Mouse (Mus musculus): Measurements from ENCODE around the gene Polr3g. TPM values are rescaled to one million over a fixed set of nuclear protein-coding genes. Genes with fewer than 3 reads are reported as not detected.
"Not testable (repeated sequence)": the region's sequence is repeated elsewhere in the genome, so short reads cannot be mapped to it uniquely, and the experiment has no call there.

The Polr3g gene
- 1 to 10 TPM; 2.5 to 3.9 TPM for total RNA-seq (2021)
- long read RNA-seq, experiment 1, partial matches to known transcripts: 0 of 2 reads
- long read RNA-seq, experiment 1, other reads (novel, unspliced or antisense): 1 of 2 reads
- long read RNA-seq, experiment 2, partial matches to known transcripts: 0 of 1 reads
- long read RNA-seq, experiment 2, other reads (novel, unspliced or antisense): 1 of 1 reads

DNA sequence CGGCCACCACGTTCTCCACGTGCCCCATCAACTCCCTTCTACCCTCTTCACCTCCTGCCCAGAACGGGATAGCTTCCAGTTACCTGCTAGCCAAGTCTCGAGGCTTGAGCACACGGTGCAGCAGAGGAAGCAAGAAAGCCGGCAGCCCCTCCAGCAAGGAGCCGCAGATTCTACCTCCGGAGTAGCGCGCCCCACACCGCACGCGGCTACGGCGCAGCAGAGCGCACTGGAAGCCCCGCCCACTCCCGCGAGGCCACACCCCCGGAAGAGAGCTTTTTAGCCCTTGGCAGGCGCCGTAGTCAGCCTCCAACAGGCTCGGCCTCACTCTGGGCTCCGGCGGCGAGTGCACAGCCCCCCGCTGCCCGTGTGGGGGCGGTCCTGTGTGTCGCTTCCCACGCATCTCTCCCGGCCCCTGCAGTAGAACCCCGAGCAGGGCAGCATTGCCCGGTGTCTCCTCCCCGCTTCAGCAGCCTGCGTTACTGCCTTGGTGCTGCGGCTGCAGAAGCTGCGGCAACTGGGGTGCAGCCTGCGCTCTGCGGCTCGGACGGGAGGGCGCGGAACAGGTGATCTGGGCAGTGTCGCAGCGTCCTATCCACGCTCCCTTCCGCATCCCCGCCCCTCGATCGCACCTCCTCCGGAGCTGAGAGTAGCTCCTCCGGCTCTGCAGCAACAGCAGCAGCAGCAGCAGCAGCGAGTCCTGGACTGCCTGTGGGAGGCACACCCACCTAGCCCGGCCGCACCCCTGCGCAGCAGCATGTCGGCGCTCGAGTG, at the start of gene Polr3g, which contains the start of gene Mblac2:
TSS of gene Polr3g (minus strand) at position 239 of the 771 bp plus-strand sequence.
TSS of gene Mblac2 (plus strand) at position 567 of the 771 bp plus-strand sequence.
- peak; percentile 96 for DNase-seq (ENCODE audit: low spot score in 2 of 2)
- intact Hi-C loops (cut with DNase I): loop anchor here (5.0 kb wide), 2 partner anchors 51 to 54 kb away; partner anchors contain the start of gene Lysmd3

DNA sequence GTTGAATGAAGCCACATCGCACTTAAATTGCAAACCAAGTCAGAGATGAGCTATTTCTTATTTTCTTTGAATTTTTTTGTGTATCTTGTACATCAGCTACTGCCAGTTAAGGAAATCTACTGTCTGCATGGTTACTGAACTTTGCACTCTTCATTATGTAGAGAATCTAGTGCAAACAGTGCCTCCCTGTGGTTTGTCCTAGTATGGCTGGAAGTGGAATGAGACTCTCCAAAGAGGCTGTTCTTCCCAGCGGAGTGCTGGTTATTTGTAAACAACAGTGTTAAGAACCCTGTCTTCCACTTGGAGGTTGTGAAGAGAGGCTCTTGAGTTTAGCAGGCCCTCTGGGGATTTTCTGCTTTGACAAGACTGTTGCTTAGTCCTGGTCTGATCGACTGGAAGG, 49.6 kb upstream of the Polr3g start:
- intact Hi-C loops (cut with DNase I): loop anchor here (1.0 to 10.0 kb wide), 5 partner anchors 48 to 1894 kb away; partner anchors contain the start of genes Mblac2 and Polr3g
- DNase-seq (ENCODE audit: low spot score in 2 of 2): peak; percentile 45 to 56

DNA sequence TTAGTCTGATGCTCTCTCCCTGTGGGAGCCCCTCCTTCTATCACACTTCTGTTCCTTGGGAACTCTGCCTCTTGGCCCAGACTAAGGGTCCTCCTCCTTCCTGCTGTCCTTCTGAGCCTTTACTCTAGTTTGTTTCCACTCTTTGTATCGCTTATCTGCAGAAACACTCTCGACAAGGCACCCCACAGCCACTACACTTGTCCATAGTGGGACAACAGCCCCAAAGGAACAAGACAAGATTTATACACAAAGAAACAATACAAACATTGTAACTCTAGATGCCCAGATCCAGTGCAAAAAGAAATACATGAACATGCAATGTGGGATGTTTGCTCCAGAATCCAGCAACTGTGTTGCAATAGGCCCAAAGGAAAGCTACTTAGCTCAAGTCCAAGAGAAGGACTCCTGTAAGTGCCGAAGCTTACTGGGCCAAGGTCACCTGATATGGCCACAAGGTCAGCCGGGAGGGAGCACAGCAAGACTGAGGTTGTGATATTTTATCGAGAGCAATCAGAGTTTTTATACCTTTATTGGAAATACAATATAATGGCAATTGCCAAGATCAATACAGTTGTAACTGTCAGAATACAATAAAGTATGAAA, 46.3 kb upstream of the Polr3g start:
- intact Hi-C loops (cut with DNase I): no loop called here
- no peak for DNase-seq (ENCODE audit: low spot score in 2 of 2)

DNA sequence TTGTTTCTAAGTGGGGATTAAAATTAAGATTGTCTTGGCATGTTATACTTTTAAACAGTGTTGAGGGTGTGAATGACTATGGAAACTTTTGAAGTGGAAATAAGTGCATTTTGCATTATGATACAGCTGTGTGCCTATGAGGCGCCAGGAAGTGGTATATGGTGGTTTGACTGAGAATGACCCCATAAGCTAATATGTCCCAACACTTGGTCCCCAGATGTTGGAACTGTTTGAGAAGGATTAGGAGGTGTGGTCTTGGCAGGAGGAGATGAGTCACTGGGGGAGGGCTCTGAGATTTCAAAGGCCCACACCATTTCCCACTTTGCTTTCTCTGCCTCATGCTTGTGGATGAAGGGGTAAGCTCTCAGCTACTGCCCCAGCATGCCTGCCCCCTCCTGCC, 44.5 kb upstream of the Polr3g start:
- intact Hi-C loops (cut with DNase I): no loop called here

DNA sequence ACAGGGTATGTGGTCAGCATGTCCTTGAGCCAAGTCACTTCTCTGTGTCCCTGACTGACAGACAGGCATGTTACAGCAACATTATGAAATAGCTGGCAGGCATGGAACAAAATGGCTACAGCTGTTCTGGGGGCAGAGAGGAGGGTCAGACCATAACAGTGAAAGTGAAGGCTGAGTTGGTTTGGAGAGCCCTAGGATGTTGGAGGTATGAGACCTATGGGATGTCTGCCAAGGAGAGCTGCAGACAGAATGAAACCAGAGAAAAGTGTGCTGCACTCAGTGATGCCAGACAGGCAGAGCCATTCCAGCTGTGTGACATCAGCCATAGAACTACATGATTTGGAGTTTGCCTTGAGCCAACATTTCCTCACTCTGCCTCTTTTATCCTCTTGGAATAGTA, 44.1 kb upstream of the Polr3g start:
- no peak for DNase-seq (ENCODE audit: low spot score in 2 of 2)
- intact Hi-C loops (cut with DNase I): no loop called here

More for the DNA sequence above, 44.5 kb upstream of the Polr3g start:
- no peak for DNase-seq (ENCODE audit: low spot score in 2 of 2)

DNA sequence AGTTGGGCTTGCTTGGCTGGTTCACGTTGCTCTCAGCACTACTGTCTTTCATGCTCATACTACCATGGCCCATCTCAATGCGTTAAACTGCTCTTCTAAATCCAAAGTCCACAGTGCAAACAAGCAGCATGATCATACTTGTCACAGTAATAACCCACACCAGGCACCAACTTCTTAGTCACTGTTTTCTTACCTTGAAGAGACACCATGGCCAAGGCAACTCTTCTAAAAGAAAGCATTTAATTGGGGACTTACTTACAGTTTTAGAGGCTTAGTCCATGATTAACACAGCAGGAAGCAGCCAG, 33.2 kb upstream of the Polr3g start:
- intact Hi-C loops (cut with DNase I): no loop called here
- DNase-seq (ENCODE audit: low spot score in 2 of 2): no peak

DNA sequence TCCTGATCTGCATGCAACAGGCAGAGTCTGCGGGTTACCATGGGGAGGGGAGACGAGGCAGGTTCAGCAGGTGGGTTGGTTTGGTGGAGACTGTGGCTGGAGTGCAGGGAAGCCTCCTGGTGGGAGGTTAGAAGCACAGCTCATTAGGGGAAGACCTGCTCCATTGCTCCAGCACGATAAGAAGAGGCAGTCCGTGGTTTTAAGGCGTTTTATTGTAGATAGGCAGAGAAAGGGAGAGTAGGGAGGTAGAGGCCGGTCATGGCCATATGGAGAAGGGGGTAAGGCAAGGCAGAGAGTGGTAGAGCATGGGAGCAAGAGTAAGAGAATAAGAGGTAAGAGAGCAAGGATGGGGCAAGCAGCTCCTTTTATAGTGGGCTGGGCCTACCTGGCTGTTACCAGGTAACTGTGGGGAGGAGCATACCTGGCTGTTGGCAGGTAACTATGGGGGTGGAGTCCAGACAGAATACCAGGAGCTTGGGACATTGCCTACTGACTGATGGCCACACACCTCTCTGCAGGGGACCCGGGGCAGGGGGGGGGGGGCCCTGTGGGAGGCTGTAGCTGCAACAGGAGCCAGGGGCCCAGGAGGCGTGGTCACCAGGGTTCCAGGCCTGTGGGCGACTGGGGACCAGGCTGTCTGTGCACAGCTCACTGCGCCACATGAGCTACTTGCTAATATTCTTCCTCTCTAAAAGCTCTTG, 32.7 kb upstream of the Polr3g start:
- intact Hi-C loops (cut with DNase I): no loop called here
- DNase-seq (ENCODE audit: low spot score in 2 of 2): no peak

DNA sequence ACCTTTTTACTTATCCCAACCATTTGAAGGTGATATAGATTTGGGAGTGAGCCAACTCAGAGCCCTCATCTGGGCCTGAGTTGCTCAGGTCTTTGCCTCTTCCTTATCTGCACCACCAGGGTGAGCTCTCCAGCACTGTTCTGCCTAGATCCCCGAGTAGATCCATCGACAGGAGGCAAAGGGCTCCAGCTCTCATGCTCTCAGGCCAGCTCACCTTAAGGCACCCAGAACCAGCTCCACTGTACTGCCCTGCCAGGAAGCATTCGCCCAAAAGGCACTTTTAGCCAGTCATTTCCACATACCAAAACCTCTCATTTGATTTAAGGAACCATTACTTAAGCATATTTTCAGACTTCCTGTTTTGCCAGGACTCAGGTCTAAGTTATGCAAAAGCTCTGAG, 30.1 kb upstream of the Polr3g start:
- intact Hi-C loops (cut with DNase I): no loop called here
- DNase-seq (ENCODE audit: low spot score in 2 of 2): no peak

DNA sequence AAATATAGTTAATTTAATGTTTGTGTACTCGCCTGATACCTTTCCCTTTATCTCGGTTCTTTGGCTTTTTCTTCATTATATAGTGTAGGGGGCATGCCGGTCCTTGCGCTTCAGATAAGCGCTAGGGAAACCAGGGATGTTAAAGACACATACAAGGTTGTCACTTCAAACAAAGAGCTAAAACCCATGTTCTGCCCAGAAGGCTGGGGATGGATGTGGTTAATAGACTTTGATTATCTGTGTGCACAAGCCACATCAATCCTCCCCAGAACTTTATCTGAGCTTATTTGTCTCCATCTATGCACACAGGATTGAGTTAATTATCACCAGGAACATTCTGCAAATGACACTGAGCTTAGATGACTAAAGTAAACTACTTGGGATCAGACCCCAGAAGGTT, 25.8 kb upstream of the Polr3g start:
- intact Hi-C loops (cut with DNase I): no loop called here
- DNase-seq (ENCODE audit: low spot score in 2 of 2): no peak

DNA sequence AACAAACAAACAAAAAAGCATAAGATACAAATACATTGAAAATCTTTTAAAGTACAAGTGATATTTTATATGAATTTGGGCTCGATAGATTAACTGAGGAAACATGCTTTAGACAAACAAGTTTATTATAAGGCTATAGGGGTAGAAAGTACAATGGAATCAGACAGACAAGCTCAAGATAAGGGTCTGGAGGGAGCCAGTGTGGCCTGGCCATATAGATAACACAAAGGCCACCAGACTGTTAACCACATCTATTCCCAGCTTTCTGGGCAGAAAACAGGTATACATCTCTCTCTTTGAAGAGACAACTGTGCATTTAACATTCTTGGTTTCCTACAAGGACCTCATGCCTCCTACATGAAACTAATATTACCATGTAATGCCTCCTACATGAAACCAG, 19.5 kb upstream of the Polr3g start:
- no peak for DNase-seq (ENCODE audit: low spot score in 2 of 2)
- intact Hi-C loops (cut with DNase I): no loop called here

DNA sequence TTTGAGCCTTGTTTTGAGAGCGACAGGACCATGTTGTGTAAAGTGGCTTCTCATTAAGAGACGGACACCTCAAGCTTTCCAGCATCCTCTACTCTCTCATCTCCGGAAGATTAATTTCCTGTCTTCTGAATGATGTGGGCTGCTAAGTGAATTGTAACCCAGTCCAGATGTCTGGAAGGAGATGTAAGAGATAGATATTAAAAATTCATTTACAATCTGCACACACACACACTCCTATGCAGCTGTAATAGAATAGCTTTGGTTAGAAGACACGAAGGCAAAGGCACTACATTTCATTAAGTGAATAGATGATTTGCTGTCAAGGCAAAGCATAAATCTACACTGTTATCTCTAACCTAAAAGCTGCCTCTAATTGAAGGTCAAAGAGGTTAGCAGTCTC, 18.3 kb upstream of the Polr3g start:
- DNase-seq (ENCODE audit: low spot score in 2 of 2): no peak
- intact Hi-C loops (cut with DNase I): no loop called here

DNA sequence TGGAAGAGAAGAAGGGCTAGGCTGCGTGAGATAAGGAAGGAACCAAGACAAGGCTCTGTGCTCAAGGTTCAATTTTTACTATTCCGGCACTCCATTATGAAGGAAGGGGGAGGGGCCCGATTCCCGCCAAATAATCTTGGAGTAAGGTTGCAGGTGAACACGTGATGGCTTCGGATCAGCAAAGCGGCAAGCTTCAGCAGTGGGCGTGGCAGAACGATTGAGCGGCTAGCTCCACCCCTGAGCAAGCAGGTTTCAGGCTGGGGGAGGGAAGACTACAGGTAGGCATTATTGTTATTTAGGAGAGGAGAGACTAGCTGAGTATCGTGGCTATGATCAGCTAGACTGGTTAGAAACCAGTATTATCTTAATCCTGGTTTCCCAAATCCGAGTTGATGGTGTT, 17.3 kb upstream of the Polr3g start:
- DNase-seq (ENCODE audit: low spot score in 2 of 2); intact Hi-C loops (cut with DNase I): not testable (repeated sequence)

DNA sequence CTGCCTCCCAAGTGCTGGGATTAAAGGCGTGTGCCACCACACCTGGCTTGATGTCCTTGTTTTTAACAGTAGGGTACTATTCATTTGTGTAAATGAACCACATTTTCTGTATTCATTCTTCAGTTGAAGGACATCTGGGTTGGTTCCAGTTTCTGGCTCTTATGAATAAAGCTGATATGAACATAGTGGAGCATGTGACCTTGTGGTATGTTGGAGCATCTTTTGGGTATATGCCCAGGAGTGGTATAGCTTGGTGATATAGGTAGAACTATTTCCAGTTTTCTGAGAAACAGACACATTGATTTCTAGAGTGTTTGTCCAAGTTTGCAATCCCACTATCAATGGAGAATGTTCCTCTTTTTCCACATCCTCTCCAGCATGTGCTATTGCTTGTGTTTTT, 3.1 kb upstream of the Polr3g start:
- no peak for DNase-seq (ENCODE audit: low spot score in 2 of 2)
- intact Hi-C loops (cut with DNase I): loop anchor here (5.0 kb wide), 2 partner anchors 48 to 57 kb away; partner anchors contain the start of gene Lysmd3

DNA sequence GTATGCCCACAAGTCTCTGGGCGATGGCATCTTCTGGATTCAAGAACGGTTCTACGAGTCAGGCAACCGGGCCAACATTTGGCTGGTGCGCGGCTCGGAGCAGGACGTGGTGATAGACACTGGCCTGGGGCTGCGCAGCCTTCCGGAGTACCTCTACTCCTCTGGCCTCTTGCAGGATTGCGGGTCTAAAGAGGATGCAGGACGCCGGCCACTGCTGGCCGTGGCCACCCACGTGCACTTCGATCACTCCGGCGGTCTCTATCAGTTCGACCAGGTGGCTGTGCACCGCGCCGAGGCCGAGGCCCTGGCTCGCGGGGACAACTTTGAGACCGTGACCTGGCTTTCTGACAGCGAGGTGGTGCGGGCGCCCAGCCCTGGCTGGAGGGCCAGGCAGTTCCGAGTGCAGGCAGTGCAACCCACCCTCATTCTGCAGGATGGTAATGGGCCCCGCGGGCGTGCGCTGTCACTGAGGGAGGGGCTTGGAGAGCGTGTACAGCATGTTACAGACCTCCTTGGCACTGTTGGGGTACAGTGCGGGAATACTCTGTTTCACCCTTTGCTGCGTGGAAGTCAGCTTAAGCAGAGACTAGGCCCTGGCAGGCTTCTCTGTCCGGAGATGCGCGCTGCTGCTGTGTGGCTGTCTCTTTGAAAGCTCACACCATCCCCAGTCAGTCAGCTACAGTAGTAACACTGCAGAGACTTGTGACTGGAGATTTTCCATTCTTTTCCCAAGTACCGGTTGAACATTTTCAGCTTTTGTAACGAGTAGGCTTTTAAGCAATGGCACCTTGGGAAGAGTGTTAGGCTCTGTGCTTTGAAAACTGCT, 946 bp upstream of the Polr3g start:
- peak; percentile 32 to 60 for DNase-seq (ENCODE audit: low spot score in 2 of 2)
- intact Hi-C loops (cut with DNase I): loop anchor here (5.0 kb wide), 2 partner anchors 51 to 54 kb away; partner anchors contain the start of gene Lysmd3

DNA sequence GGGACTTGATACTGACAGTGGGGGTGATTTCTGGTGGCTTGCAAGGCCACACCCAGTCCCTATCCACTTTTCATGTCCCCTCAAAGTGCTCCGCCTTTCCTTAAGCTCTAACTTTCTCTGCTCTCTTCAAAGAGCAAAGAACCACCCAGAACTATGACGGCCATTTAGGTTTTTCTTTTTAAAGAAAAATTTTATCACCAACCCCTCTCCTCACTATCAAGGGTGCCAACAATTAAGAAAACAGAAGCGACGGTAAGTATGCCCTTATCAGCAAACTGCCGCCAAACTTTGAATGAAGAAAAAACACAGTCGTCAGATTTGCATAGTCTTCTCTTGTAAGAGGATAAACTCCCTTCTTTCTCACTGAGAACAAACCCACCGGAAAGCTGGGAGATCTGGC, 547 bp downstream of the Polr3g start:
- DNase-seq (ENCODE audit: low spot score in 2 of 2): no peak
- intact Hi-C loops (cut with DNase I): loop anchor here (5.0 kb wide), 2 partner anchors 52 to 53 kb away; partner anchors contain the start of gene Lysmd3

DNA sequence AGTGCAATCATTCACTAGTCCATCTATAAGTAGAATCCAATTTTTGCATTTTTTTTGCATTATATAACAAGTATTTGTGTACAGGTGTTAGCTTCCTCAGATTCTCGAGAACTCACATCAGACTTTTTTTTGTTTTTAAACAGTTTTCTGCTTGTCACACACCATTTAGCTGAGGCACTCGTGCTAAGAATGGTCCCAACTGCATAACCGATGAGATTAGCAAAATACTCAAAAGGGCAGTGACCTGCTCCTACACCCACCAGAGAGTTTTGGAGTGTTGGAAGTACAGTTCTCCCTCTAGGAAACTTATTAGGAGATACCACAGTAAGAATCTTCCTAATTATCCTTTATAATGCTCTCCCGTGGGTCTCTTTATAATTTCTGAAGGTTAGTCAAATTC, 1.0 kb downstream of the Polr3g start:
- no peak for DNase-seq (ENCODE audit: low spot score in 2 of 2)
- intact Hi-C loops (cut with DNase I): loop anchor here (5.0 kb wide), 2 partner anchors 52 to 53 kb away; partner anchors contain the start of gene Lysmd3

DNA sequence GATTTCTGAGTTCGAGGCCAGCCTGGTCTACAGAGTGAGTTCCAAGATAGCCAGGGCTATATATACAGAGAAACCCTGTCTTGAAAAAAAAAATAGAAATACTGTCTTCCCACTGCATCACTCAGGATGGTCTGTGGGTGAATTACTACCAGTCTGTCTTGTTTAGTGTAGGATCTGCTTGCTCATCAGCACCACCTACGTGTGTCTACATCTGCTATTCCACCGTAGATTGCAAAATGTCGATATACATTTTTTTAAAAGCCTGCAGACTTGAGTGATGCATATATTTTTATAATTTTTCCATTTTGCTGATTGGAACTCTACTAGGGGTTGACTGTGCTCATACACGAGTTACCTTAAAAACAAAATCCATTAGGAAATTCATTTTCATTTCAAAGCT, 4.5 kb downstream of the Polr3g start:
- no peak for DNase-seq (ENCODE audit: low spot score in 2 of 2)
- intact Hi-C loops (cut with DNase I): no loop called here

DNA sequence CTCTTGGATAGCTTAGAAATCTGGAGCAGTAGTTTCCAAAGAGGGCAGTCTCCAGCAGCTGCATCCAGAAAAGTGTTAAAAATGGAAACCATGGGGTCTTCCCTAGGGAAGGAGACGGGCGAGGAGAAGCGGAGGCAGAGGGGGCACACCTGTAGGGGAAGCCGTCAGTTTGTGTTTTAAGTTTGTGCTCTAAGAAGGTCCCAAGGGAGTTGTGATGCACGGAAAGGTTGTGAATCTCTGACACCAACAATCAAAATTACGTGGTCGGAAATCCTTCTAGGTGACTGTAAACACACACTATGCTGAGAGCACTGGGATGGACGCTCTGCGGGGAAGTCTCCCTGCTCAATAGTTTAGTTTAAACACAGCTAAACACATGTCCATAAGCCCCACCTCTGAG, 7.2 kb downstream of the Polr3g start:
- intact Hi-C loops (cut with DNase I): no loop called here
- no peak for DNase-seq (ENCODE audit: low spot score in 2 of 2)

DNA sequence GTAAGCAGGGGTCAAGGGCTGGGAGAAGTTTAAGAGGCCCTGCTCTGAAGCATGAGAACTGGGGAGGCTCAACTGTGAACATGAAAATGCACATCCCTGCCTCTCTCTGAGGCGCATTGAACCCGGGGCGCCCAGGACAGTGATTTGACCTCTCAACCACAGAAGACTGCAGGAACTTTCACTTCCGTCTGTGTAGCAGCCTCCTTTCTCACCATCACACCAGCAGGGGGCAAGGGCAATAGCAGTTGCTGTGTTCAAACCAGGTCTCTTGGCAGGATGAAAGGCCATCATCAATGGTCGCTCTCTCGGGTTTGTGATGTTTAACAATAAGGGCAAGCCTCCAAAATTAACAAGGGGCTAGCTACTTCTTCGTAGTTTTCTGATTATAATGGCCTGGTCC, 7.7 kb downstream of the Polr3g start:
- DNase-seq (ENCODE audit: low spot score in 2 of 2): no peak
- intact Hi-C loops (cut with DNase I): no loop called here

Data from left cerebral cortex, postnatal 14 days (tissue).